Mouse (Mus musculus) thymus, adult 2 months (tissue): ENCODE data around the gene Foxj2. TPM values are rescaled to one million over a fixed set of nuclear protein-coding genes. Genes with fewer than 3 reads are reported as not detected.

Experiments
- DNase-seq: peaks from one replicate; pipeline ENCODE4 v3.0.0; 2021
- H3K27ac ChIP-seq: fragments of 200-500 bp; 2 replicates; pipeline ENCODE4 v1.5.1; 2012; ENCODE audit warnings: low read length, control low read depth; ENCODE audit not compliant: control insufficient read depth, insufficient read depth
- H3K27me3 ChIP-seq: fragments of 200-500 bp; 2 replicates; pipeline ENCODE4 v1.6.1; 2012; ENCODE audit warnings: mild to moderate bottlenecking, low read length, moderate library complexity, mixed read lengths; ENCODE audit not compliant: control insufficient read depth, insufficient read depth
- H3K36me3 ChIP-seq: fragments of 200-500 bp; 2 replicates; pipeline ENCODE4 v1.6.1; 2012; ENCODE audit warnings: mild to moderate bottlenecking, low read length, moderate library complexity; ENCODE audit not compliant: control insufficient read depth, insufficient read depth
- H3K4me1 ChIP-seq: fragments of 200-500 bp; replicated peaks from 2 replicates; pipeline ENCODE4 v1.6.1; 2012; ENCODE audit warnings: low read length; ENCODE audit not compliant: control insufficient read depth, insufficient read depth
- H3K4me3 ChIP-seq: fragments of 200-500 bp; 2 replicates; pipeline ENCODE4 v1.5.1; 2012; ENCODE audit warnings: mild to moderate bottlenecking, low read length, control low read depth, moderate library complexity; ENCODE audit not compliant: control insufficient read depth, insufficient read depth
- CTCF ChIP-seq: fragments of 200-500 bp; IDR thresholded peaks from 2 replicates; pipeline ENCODE4 v1.5.1; 2012; ENCODE audit warnings: mild to moderate bottlenecking, control low read depth, low read length, moderate library complexity, borderline replicate concordance; ENCODE audit not compliant: control insufficient read depth, poor library complexity, insufficient read depth; ENCODE audit errors: extremely low read depth
- POLR2A ChIP-seq: fragments of 200-500 bp; IDR thresholded peaks from 2 replicates; pipeline ENCODE4 v1.6.1; 2012; ENCODE audit warnings: mild to moderate bottlenecking, low read length, control low read depth, moderate library complexity; ENCODE audit not compliant: control insufficient read depth, poor library complexity, insufficient read depth; ENCODE audit errors: extremely low read depth
- WGBS: fragments of 180-500 bp; shearing (Covaris S2); methylation state at CpG from one replicate; pipeline ENCODE4 v1.1.7; 2018; 5-methylcytosine and 5-hydroxymethylcytosine counted together
- polyA plus RNA-seq: library from polyadenylated mRNA; depleted of rRNA; stranded (reverse); fragments of >200 nt; gene quantifications from 2 replicates; pipeline ENCODE4 v1.2.3, GENCODE M21; 2012

Gene Foxj2
- polyA plus RNA-seq, 1 experiment = 20.2 TPM

DNA sequence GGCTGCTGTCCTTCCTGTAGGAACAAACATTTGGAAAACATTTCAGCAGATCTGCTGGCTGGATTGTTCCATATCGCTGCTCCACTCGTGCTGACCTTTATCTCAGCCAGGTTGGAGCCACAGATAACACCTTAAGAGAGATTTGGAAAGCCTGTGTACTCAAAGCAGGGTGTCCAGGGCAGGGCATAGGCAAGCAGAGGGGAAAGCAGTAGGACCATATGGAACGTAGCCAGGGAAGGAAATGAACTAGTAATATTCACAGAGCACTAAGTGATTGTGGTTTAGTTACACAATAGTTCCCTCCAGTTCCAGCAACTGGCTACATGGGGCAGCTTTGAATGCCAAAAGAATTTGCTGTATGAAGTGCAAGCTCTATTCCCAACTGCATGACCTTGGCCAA lies 37.5 kb upstream of the Foxj2 start:
- no peak for DNase-seq
- no peaks in the 10 kb centered on the region for H3K4me1 ChIP-seq

DNA sequence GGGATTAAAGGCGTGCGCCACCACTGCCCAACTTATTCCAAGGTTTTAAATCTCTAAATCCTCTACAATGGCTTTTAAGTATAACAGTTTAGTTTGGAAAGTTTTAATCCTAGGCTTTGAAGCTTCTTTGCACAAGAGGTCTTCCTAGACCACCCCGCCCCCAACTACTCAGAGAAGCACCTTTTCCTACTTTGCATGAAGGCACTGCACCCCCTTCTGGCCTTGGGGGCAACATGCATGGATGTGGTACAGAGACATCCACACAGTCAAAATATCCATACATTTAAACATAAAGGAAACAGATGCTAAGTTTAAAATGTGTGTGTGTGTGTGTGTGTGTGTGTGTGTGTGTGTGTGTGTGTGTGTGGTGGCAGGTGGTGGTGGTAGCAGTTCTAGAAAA lies 34.8 kb upstream of the Foxj2 start:
- no peaks in the 10 kb centered on the region for H3K27me3 ChIP-seq
- TF ChIP-seq CTCF (no peak), POLR2A (no peak)
- WGBS = 97% methylated on average over 3 of the region's 3 CpGs
- no peaks in the 10 kb centered on the region for H3K36me3 ChIP-seq
- H3K4me3 ChIP-seq = no peak overlapping the region
- H3K27ac ChIP-seq = no peak overlapping the region
- peak; percentile 24 for DNase-seq
- no peaks in the 10 kb centered on the region for H3K4me1 ChIP-seq

More for the DNA sequence above, 37.5 kb upstream of the Foxj2 start:
- Histone ChIP-seq H3K36me3 (no peaks in the 10 kb centered on the region), H3K4me3 (no peak overlapping the region), H3K27ac (no peak overlapping the region), H3K27me3 (no peaks in the 10 kb centered on the region)
- 63% methylated on average over 3 of the region's 3 CpGs for WGBS
- TF ChIP-seq POLR2A (no peak), CTCF (no peak)

DNA sequence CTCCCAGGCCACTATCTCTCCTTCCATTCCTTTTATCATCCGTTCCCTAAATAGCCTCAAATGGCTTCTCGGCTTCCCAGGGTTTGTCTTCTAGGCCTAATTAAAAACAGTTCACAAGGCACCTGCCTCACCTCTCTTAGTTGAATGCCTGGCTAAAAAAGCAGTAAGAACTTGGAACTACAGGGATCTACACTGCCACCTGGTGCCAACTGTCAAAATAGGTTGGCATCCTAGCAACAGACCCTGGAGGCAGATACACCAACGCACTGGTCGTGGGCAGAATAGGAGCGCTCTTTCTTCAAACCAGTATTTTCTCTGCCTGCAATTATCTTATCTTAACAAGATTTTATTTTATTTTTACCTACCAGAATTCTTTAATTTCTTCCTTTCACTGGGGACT lies 33.4 kb upstream of the Foxj2 start:
- DNase-seq = peak; percentile 68
- 46% methylated on average over 5 of the region's 5 CpGs for WGBS
- no peak overlapping the region for H3K4me3 ChIP-seq
- H3K27me3 ChIP-seq = no peaks in the 10 kb centered on the region
- H3K27ac ChIP-seq = no peak overlapping the region
- TF ChIP-seq POLR2A (no peak), CTCF (no peak)
- no peaks in the 10 kb centered on the region for H3K36me3 ChIP-seq
- H3K4me1 ChIP-seq = no peaks in the 10 kb centered on the region

DNA sequence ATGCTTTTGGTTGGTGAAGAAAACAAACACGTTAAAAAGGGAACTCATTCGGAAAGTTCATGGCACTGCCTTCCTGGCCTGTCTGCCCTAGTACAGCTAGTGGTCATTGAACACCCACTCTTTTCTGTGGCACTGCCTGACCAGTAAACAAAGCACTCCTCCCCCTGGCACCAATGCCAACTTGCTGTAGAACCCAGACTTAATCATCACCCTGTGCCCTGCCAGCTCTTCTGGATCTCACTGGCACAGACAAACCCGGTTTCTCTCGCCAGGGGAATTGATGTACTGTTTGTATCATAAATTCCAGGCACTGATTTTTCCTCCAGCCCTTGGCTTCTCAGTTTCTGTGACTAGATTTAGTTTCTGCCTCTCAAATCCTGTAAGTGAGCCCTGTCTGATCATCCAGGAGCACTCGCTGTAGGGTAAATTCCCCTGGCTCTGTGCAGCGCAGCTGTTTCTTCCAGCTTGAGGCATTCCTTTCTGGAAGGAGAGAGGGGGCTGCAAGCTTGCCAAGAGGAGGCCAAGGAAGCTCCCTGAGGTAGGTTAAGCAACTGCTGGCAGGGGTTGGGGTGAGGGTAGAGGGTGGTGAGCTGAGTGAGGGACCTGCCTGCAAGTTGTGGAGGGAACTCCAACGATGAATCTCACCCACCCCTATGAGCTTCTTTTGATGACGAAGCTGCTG lies 24.3 kb upstream of the Foxj2 start:
- Histone ChIP-seq H3K27me3 (no peaks in the 10 kb centered on the region), H3K27ac (no peak overlapping the region), H3K36me3 (no peaks in the 10 kb centered on the region), H3K4me3 (no peak overlapping the region), H3K4me1 (no peaks in the 10 kb centered on the region)
- 87% methylated on average over 8 of the region's 8 CpGs for WGBS
- no peak for DNase-seq
- TF ChIP-seq CTCF (no peak), POLR2A (no peak)

DNA sequence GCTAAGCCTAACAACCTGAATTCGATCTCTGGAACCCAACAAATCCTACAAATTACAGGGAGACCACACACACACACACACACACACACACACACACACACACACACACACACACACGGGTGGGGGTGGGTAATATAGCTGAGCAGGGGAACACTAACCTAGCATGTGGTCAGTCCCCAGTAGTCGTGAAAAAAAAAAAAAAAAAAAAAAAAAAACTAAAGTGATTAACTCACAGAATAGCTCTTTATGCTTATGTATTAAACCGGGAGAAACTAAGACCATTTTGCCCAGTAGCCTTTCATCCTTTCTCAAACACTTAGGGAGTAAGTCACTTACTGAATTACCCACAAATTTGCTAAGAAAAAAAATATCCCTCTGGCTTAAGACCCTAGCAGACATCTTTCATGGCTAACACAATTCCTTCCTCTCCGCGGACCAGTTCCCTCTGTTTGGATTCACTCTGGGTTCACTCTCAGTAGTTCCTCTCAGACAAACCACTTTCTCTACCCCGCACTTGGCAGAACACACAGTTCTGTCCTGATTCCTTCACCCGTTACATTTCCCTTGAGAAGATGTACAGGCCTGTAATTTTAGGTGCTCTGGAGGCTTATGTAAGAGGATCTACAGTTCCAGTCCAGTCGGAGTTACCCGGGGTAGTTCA lies 18.9 kb upstream of the Foxj2 start:
- H3K4me1 ChIP-seq = peaks cover 11% of the 10 kb centered on the region
- DNase-seq = no peak
- peak overlapping the region; percentile 94 for H3K4me3 ChIP-seq
- no peaks in the 10 kb centered on the region for H3K36me3 ChIP-seq
- WGBS = 25% methylated on average over 10 of the region's 10 CpGs
- no peaks in the 10 kb centered on the region for H3K27me3 ChIP-seq
- TF ChIP-seq POLR2A (no peak), CTCF (no peak)
- no peak overlapping the region for H3K27ac ChIP-seq

DNA sequence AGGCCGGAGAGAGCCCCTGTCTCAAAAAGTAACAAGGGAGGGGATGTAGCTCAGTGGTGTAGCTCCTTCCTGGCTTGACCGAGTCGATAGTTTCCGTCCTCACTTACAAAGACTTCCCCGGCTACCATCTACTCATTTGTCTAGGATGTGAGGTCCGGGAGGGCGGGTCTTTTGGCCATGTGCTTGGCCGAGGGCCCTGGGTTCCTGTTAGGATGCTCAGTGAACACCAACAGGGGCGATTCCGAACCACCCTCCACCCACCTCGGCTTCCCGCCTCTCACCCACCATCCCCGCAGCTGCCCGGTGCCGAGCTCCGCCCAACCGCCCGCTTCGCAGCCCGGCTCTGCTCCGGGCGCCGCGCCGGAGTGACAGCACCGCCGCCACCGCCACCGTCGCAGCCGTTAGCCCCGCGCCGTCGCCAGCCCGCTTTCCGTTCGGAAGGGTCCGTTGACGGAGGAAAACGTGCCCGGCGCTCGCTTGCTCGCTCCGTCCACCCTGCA lies 18.4 kb upstream of the Foxj2 start, which contains the start of gene Slc2a3:
TSS of gene Slc2a3 (minus strand) at position 340 of the 500 bp plus-strand sequence.
- DNase-seq = peak; percentile 48
- no peak for TF ChIP-seq CTCF
- TF ChIP-seq POLR2A = no peak; the same call in 1 of the 2 replicates
- H3K27ac ChIP-seq = peak within 1 kb of the TSS; percentile 14; the same call in 1 of the 2 replicates

More for the DNA sequence above, 18.4 kb upstream of the Foxj2 start, which contains the start of gene Slc2a3:
- no peaks in the 10 kb centered on the region for H3K36me3 ChIP-seq
- WGBS = under 1% methylated on average over 46 of the region's 46 CpGs
- no peaks in the 10 kb centered on the region for H3K27me3 ChIP-seq
- H3K4me1 ChIP-seq = peaks cover 11% of the 10 kb centered on the region
- H3K4me3 ChIP-seq = peak within 1 kb of the TSS; percentile 94
